Mouse (Mus musculus): Measurements from ENCODE around the gene Gpr62.

Gpr62 gene

DNA sequence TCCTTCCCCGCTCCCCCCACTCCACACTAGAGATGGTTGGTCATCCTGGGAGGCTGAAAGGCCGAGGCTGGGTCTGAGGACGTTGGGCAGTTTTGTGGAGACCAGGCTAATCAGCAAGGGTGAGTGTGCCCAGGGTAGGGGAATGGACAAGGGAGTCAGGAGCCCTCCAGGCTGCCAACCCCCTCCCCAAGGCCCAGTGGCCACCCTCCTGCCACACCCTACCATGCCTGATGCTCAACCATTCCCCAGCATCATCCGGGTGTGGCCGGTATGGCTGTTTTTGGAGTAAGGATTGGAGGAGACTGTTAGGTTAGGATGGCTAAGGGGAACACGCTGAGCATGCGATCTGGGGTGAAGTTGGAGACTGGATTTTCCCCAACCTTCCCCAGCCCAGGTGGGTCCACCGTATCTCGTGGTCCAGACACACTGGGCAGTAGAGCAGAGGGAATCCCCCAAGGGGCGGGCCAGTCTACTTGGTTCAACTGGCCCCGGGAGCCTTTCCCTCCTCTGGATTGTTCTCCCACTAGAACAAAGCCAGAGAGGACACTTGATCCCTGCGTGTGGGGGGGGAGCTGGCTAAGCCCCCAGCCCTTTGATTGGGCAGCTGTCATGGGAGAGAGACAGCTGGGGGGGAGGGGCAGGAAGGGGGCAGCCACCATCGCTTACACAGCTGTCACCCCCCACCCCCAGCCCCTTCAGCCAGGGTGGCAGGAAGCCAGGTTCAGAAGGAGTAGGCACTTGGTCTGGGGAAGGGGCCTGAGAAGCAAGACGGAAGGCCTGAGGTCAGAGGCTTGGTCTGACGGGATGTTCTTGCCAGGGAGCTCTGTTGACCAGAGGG, 9.2 kb downstream of the Gpr62 start:
- H3K4me1 ChIP-seq (replicated peaks; ENCODE audit: low read depth, low read length), result peaks cover 86% of the 10 kb centered on the region
- peaks cover 53% of the 10 kb centered on the region for H3K36me3 ChIP-seq (ENCODE audit: insufficient read depth, low read length)
- TF ChIP-seq POU5F1 (IDR thresholded peaks at IDR 0.05; ENCODE audit: borderline replicate concordance, low read length) (no peak), CTCF (conservative IDR thresholded peaks at IDR 0.05; ENCODE audit: low read length) (no peak)
- peak overlapping the region; percentile 84 for H3K4me3 ChIP-seq (replicated peaks; ENCODE audit: low read length)
- H3K27me3 ChIP-seq (ENCODE audit: insufficient read depth, low read length), result no peaks in the 10 kb centered on the region
- no peaks in the 10 kb centered on the region for H3K9me3 ChIP-seq (ENCODE audit: low read length)

GRCm38 (mm10) chr9:106454888-106455681, 10.7 kb downstream of the Gpr62 start:
- TF ChIP-seq POU5F1 (IDR thresholded peaks at IDR 0.05; ENCODE audit: borderline replicate concordance, low read length) (no peak), NANOG (IDR thresholded peaks at IDR 0.05; ENCODE audit: borderline replicate concordance, low read length) (no peak), CTCF (conservative IDR thresholded peaks at IDR 0.05; ENCODE audit: low read length) (no peak)
- Histone ChIP-seq H3K27me3 (ENCODE audit: insufficient read depth, low read length) (no peaks in the 10 kb centered on the region), H3K36me3 (ENCODE audit: insufficient read depth, low read length) (peaks cover 40% of the 10 kb centered on the region)

GRCm38 (mm10) chr9:106454071-106454761, 11.5 kb downstream of the Gpr62 start:
- peaks cover 84% of the 10 kb centered on the region for H3K4me1 ChIP-seq (replicated peaks; ENCODE audit: low read depth, low read length)
- H3K9me3 ChIP-seq (ENCODE audit: low read length), result no peaks in the 10 kb centered on the region
- TF ChIP-seq CTCF (conservative IDR thresholded peaks at IDR 0.05; ENCODE audit: low read length) (no peak), POU5F1 (IDR thresholded peaks at IDR 0.05; ENCODE audit: borderline replicate concordance, low read length) (no peak), NANOG (IDR thresholded peaks at IDR 0.05; ENCODE audit: borderline replicate concordance, low read length) (no peak)
- H3K36me3 ChIP-seq (ENCODE audit: insufficient read depth, low read length), result peaks cover 32% of the 10 kb centered on the region
- H3K27me3 ChIP-seq (ENCODE audit: insufficient read depth, low read length), result peaks cover 3% of the 10 kb centered on the region; the same call in 1 of the 2 replicates
- peak overlapping the region; percentile 84 for H3K4me3 ChIP-seq (replicated peaks; ENCODE audit: low read length)

More at GRCm38 (mm10) chr9:106454888-106455681, 10.7 kb downstream of the Gpr62 start:
- peaks cover 88% of the 10 kb centered on the region for H3K4me1 ChIP-seq (replicated peaks; ENCODE audit: low read depth, low read length)
- H3K9me3 ChIP-seq (ENCODE audit: low read length), result no peaks in the 10 kb centered on the region
- peak overlapping the region; percentile 84 for H3K4me3 ChIP-seq (replicated peaks; ENCODE audit: low read length)

- no peaks in the 10 kb centered on the region for H3K9me3 ChIP-seq (ENCODE audit: low read length)
- H3K27me3 ChIP-seq (ENCODE audit: insufficient read depth, low read length), result peaks cover 7% of the 10 kb centered on the region; the same call in 1 of the 2 replicates
- TF ChIP-seq NANOG (IDR thresholded peaks at IDR 0.05; ENCODE audit: borderline replicate concordance, low read length) (no peak), POU5F1 (IDR thresholded peaks at IDR 0.05; ENCODE audit: borderline replicate concordance, low read length) (no peak), CTCF (conservative IDR thresholded peaks at IDR 0.05; ENCODE audit: low read length) (no peak)
Measured at GRCm38 (mm10) chr9:106453271-106454070, 12.3 kb downstream of the Gpr62 start, which contains the start of gene Pcbp4. Pcbp4 (plus strand) TSS chr9:106453291.

DNA sequence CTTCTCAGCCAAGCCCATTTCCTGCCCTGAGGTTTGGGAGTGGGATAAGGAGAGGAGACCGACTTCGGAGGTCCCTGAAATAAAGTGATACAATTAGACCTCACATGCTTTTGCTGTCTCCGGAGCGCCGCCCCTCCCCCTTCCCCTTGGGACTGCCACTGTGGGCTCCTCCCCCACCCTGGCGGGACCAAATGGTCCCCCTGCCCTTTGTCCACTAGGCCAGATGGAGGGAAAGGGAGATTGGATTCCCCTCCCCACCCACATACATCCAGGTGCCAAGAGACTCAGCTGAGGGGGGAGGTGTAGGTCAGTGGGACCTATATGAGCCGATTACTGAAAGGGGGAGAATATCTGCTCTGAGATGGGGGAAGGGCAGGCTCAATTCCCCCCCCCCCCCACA, 12.9 kb downstream of the Gpr62 start:
- TF ChIP-seq POU5F1 (IDR thresholded peaks at IDR 0.05; ENCODE audit: borderline replicate concordance, low read length), result no peak
- no peak for TF ChIP-seq CTCF (conservative IDR thresholded peaks at IDR 0.05; ENCODE audit: low read length)
- TF ChIP-seq NANOG (IDR thresholded peaks at IDR 0.05; ENCODE audit: borderline replicate concordance, low read length), result no peak

More at GRCm38 (mm10) chr9:106453271-106454070, 12.3 kb downstream of the Gpr62 start, which contains the start of gene Pcbp4:
- peaks cover 24% of the 10 kb centered on the region for H3K36me3 ChIP-seq (ENCODE audit: insufficient read depth, low read length)
- peak within 1 kb of the TSS; percentile 90 for H3K4me3 ChIP-seq (replicated peaks; ENCODE audit: low read length)
- peaks cover 84% of the 10 kb centered on the region for H3K4me1 ChIP-seq (replicated peaks; ENCODE audit: low read depth, low read length)

DNA sequence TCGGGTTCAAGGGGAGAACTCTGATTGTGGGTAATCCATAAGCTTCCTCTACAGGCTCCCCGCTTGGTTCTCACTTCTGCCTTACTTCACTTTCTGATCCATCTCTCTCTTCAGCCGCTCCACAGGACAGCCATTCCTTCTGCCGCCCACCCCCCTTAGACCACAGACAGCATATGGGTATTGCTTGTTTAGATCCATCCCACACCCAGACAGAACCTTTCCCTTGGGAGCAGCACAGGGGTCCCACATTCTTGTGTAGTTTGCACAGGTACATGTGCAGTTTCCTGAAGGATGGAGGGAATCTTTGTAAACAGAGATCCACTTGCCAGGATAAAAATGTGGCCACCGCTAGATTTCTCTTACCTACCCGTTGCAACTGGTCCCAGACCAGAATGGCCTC, 13.4 kb downstream of the Gpr62 start:
- H3K36me3 ChIP-seq (ENCODE audit: insufficient read depth, low read length), result peaks cover 13% of the 10 kb centered on the region
- H3K9me3 ChIP-seq (ENCODE audit: low read length), result no peaks in the 10 kb centered on the region
- peaks cover 83% of the 10 kb centered on the region for H3K4me1 ChIP-seq (replicated peaks; ENCODE audit: low read depth, low read length)
- H3K27me3 ChIP-seq (ENCODE audit: insufficient read depth, low read length), result peaks cover 7% of the 10 kb centered on the region; the same call in 1 of the 2 replicates
- H3K4me3 ChIP-seq (replicated peaks; ENCODE audit: low read length), result peak overlapping the region; percentile 90
- TF ChIP-seq POU5F1 (IDR thresholded peaks at IDR 0.05; ENCODE audit: borderline replicate concordance, low read length) (no peak), CTCF (conservative IDR thresholded peaks at IDR 0.05; ENCODE audit: low read length) (no peak), NANOG (IDR thresholded peaks at IDR 0.05; ENCODE audit: borderline replicate concordance, low read length) (no peak)

More for the DNA sequence above, 12.9 kb downstream of the Gpr62 start:
- Histone ChIP-seq H3K9me3 (ENCODE audit: low read length) (no peaks in the 10 kb centered on the region), H3K36me3 (ENCODE audit: insufficient read depth, low read length) (peaks cover 18% of the 10 kb centered on the region), H3K4me1 (replicated peaks; ENCODE audit: low read depth, low read length) (peaks cover 84% of the 10 kb centered on the region), H3K4me3 (replicated peaks; ENCODE audit: low read length) (peak overlapping the region; percentile 90), H3K27me3 (ENCODE audit: insufficient read depth, low read length) (peaks cover 7% of the 10 kb centered on the region; the same call in 1 of the 2 replicates)

DNA sequence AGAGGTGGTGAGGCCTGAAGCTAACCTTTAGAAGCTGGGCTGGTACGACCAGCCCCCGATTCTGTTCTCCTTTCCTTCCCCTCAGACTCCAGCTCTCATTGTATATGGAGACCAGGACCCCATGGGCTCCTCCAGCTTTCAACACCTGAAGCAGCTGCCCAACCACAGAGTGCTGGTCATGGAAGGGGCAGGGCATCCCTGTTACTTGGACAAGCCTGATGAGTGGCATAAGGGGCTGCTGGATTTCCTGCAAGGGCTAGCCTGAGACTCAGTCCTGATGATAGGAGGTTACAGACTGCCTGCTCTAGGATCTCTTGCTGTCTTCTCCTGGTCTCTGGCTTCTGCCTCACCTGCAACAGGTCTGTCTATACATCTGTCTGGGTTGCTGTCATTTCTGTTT, 13.8 kb downstream of the Gpr62 start:
- Histone ChIP-seq H3K36me3 (ENCODE audit: insufficient read depth, low read length) (peaks cover 8% of the 10 kb centered on the region), H3K9me3 (ENCODE audit: low read length) (no peaks in the 10 kb centered on the region), H3K27me3 (ENCODE audit: insufficient read depth, low read length) (peaks cover 7% of the 10 kb centered on the region; the same call in 1 of the 2 replicates), H3K4me1 (replicated peaks; ENCODE audit: low read depth, low read length) (peaks cover 79% of the 10 kb centered on the region), H3K4me3 (replicated peaks; ENCODE audit: low read length) (peak overlapping the region; percentile 3)
- no peak for TF ChIP-seq NANOG (IDR thresholded peaks at IDR 0.05; ENCODE audit: borderline replicate concordance, low read length)
- TF ChIP-seq CTCF (conservative IDR thresholded peaks at IDR 0.05; ENCODE audit: low read length), result no peak
- no peak for TF ChIP-seq POU5F1 (IDR thresholded peaks at IDR 0.05; ENCODE audit: borderline replicate concordance, low read length)

Measured in E14TG2a.4 (cell line).